Mouse (Mus musculus): Measurements from ENCODE around the gene Snrnp40.

The Snrnp40 gene

DNA sequence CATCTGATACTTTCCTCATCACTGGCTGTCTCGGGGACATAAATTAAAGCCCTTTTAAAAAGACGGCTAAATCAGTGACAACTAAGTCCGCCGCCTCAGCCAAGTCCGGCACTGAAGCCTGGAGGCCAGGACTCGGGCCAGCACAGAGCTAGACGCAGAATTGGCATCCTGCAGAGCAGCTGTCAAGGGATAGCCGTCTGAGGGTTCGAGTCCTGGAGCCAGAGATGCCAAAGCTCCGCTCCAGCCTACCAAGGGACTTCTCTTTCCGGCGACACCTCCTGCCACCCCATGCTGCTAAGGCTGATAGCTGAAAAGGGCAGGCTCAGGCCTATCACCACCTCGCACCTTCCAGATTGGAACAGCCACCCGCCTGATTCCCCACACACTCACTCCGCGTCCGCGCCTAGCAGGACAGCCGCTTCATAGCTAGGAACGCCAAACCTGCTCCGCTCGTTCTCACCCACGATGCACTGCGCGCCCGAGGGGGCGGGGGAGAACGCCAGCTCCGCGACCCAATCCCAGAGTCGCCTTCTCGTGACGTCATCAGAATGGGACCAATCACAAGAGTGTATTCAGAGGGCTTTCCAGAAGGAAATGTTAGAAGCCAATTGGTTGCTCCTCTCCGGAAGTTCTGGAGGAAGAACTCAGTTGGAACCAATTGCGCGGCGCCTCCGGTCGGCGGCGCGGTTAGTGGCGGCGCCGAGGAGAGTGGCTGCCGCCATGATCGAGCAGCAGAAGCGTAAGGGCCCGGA, at the start of gene Snrnp40, which contains the start of gene Zcchc17:
Gene Snrnp40, plus strand, starts transcription at position 647 of the 752 bp plus-strand sequence.
Gene Zcchc17, minus strand, starts transcription at position 458 of the 752 bp plus-strand sequence.
- peak; percentile 97 for DNase-seq (ENCODE audit: low read depth)

DNA sequence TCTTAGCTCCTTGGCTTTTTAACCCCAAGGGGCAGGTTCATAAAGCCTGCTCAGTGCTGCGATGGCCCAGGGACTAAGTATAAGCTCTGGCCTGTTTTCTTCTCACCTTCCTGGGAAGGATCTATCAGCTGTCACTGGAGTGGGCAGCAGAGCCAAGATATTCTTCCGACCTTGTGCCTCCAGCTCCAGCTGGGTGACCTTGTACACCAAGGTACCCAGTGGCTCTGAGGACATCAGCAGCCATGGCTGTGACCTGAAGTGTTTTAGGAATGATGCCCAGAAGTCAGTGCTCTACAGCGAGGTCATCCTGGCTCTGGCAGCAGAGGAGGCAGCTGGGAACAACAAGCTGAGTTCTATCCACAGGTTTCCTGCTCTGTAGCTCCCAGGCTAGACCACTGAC, 47.4 kb upstream of the Snrnp40 start:
- DNase-seq (ENCODE audit: low read depth), result no peak

DNA sequence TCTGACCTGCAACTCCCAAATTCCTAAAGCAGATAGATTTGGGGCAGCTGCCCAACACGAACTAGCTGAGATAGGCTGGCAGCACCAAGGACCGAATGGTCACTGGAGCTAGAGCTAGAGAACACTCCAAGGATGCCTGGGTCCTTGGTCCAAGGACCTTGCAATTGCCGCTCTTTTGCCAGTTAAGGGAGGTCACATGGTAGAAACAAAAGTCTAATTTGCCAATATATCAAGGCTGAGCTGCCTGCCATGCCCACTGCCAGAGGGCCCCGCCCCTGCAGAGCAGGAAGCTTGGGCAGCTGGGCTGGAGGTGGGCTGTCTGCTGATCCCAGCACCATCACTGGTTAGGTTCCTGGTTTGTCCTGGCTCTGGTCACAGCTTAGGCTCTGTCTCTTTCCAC, 46.4 kb upstream of the Snrnp40 start:
- no peak for DNase-seq (ENCODE audit: low read depth)

DNA sequence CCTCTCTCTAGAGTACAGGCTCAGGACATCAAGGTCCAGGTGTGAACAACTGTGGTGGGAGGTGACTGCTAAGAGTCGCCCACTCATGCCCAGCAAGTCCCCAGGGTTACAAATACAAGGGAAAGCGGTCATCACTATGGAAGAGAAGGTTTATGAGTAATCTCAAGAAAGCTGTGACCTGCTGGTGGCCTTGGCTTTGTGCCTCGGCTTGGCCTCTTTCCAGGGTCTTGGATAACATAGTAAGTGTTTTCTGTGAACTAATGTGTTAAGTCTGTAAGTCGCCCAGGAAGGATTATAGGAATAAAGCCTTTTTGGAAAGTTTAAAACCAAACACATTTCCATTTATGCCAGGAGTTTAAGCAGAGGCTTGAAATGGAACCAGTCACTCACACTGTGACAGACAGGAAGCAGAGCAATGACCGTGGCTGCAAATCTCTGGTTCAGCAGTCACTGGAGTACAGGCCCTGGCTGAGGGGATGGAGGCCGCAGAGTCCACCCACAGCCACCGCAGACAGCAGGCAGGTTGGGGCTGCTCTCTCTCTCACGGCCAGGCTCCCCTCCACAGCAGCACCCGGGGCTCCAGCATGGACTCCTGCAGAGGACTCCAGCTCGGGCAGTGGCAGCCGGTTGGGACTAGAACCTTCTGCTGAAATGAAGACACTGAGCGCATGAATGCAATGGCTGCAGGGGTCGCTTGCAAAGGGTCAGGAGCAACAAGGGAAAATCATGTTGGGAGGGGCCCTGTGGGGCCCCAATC, 44.0 kb upstream of the Snrnp40 start:
- no peak for DNase-seq (ENCODE audit: low read depth)

DNA sequence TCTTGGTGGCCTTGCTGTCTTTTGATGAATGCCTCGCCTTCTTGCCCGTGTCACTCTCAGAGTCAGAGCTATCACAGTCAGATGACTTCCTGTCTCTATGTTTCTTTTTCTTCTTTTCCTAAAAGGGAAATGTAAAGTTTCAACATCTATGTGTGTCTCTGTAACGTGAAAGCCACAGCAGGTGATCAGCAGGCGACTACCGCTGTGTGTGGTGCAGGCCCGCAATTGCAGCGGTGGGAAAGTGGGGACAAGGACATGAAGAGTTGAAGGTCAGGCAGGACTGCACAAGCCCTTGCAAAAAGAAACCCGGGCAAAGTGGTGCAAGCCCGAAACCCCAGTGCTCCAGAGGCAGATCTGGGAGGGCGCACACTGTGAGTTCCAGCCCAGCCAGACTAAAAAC, 43.2 kb upstream of the Snrnp40 start:
- no peak for DNase-seq (ENCODE audit: low read depth)

DNA sequence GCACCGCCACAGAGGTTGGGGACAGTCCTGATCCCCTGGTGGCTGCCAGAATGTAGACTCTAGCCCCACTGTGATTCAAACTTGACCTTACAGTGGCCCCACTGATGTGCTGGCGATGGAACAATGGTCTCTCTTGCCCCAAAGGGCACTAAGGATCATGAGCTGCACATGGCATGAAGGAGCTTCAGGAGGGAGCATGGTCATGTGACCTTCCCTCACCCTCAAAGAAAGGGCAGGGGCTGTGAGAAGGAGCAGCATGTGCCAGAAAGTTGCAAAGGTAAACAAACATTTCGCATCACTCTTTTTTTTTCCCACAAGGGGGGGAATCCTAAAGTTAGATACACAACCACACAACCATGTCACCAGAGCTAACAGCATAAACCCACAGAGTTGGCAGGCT, 41.8 kb upstream of the Snrnp40 start:
- DNase-seq (ENCODE audit: low read depth), result no peak

DNA sequence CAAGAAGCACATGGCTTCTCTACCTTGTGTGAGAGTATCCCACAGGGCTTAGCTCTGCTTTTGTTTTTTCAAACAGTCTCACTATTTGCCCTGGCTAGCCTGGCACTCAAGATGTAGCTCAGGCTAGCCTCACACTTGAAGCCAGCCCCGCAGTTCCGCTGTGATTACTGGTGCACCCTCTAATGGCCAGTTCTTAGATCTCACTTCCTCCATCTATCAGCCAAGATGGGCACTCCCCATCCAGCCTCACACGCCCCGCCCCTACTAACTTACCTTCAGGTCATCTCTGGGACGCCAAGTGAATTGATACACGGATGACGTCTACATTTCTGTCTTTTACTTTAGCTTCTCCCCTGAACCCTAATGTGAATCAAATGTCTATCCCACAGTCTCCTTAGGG, 40.4 kb upstream of the Snrnp40 start:
- DNase-seq (ENCODE audit: low read depth), result no peak

DNA sequence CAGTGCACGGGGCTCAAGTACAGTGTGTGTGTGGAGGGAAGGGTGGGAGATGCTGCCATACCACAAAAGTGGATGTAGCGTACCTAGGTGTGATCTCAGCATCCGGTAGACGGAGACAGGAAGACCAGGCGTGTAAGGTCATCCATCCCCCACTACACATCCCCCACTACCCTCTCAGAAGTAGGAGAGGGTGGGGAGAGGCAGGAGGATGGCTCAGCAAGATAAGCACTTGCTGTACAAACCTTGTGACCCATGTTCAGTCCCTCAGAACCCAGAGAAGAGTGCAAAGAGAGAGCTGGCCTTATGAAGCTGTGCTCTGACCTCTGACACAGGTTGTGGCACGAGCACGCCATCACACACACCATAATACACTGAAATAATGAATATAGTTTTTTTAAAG, 38.3 kb upstream of the Snrnp40 start:
- no peak for DNase-seq (ENCODE audit: low read depth)

DNA sequence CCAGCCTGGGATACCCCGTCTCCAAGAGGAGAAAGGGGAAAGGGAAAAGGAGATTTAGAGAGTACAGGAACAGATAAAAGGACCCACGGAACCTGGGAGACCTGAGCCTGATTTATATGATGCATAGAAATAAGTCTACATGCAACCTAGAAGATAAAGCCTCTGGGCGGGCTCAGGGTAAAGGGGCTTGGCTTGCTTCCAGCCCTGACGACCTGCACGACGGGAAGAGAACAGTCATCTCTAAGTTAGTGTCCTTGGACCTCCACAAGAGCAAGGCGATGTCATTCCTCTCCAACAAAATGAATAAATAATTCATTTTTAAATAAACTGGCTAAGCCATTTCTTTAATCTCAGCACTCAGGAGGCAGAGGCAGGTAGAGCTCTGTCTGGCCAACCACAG, 37.4 kb upstream of the Snrnp40 start:
- DNase-seq (ENCODE audit: low read depth), result no peak

DNA sequence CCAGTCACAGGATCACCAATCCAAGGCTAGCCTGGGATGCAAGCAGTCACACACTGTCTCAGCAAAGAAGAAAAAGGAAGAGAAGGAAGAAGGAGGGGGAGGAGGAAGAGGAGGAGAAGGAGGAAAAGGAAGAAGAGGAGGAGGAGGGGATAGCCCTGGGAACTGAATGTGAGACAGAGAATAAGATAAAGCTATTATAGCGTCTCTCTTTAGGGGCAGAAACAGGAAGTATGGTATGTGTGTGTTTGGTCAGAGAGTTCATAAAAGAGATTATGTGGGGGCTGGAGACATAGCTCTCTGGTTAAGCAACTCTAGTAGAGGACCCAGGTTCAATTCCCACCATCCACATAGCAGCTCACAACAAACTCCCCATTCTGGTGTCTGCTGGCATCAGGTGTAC, 36.8 kb upstream of the Snrnp40 start:
- DNase-seq (ENCODE audit: low read depth), result no peak

DNA sequence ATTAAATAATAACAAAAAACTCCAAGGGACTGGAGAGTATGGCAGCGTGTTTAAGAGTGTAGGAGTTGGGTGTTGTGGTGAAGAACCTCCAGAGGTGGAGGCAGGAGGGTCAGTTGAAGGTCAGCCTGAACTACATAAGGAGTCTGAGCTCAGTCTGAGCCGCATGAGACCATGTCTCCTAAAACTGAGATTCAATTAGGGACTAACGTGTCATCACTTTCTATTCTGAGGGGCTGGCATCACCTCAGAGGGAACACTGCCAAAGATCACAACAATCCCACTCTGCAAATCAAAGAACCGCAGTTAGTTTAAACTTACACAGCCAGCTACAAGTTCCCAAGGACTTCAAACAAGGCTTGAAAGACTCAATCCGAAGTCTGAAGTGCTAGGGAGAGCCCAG, 36.3 kb upstream of the Snrnp40 start:
- no peak for DNase-seq (ENCODE audit: low read depth)

DNA sequence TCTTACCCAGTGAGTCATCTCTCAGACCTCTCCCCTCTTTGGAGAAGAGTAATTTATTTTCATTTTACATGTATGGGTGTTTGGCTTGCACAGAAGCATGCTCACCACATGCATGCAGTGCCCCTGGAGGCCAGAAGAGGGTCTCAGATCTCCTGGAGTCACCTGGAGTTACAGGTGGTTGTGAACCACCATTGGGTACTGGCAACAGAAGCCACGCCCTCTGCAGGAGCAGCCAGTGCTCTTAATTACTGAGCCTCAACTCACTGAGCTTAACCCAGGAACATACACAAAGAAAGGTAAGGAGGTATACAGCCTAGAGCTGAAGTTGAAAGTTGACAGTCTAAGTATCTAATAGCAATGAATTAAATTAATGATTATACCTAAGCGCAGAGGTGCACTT, 34.5 kb upstream of the Snrnp40 start:
- DNase-seq (ENCODE audit: low read depth), result no peak

DNA sequence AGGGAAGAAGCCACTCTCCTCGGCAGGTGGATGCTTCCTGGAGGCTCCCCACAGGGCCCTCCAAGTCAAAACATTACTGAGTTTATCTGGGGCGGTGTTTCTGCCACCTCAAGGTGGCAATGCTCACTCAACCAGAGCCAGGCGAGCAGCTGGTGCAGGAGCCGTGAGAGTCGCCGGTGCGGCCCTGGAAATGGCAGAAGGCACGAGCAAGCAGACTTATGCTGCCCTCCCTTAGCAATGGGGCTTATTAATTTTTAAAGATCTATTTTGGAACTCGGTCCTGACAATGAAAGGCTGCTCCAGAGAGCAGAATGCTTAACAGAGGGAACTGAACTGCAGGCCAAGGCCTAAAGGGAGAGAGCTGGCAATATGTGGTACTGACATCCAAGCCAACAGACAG, 32.6 kb upstream of the Snrnp40 start:
- DNase-seq (ENCODE audit: low read depth), result no peak

DNA sequence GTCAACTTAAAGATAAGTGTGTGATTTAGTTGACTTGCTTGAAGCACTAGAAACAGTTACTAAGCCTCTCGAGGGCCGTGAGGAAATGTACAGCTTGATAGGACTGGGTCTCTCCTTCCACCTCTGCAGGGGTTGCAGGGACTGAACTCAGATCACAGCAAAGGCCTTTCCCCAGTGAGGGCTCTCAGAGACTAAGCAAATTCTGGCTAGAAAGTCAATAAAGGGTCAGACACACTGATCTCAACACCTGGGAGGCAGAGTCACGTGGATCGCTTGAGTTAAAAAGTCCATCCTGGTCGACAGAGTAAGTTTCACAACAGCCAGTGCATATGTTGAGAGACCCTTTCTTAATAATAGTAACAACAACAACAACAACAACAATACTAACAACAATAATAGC, 24.1 kb upstream of the Snrnp40 start:
- DNase-seq (ENCODE audit: low read depth), result no peak

DNA sequence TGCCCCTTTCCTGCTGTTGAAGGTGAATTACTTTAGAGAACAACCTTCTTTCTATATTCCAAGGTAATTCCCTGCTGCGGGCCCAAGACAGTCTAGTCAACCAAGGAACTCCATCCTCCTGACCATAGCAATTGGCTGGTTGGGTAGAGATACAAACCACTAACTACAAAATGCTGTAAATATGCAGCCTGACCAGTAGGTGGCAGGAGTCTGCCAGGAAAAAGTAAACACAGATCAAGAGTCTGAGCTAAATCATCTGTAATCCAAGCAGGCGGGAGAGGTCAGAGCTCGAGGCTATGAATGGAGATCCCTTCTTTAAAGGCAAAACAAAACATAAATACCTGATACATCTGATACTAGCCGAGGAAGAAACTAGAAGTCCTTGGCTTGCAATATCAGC, 18.2 kb upstream of the Snrnp40 start:
- peak; percentile 23 for DNase-seq (ENCODE audit: low read depth)

DNA sequence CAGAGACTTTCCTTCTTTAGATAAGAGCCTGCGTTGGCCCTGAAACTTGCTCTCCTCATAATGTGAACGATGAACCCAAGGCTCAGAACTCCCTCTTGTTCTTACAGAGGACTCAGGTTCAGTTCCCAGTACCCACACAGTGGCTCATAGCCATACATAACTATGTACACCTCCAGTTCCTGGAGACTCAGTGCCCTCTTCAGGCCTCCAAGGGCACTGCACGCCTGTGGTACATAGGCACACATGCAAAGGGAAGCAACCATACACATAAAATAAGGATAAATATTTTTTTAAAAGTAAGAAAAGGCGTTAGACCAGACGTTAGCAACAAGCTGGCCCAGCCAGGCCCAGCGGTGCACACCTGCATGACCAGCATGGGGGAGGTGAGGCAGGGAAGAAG, 10.3 kb upstream of the Snrnp40 start:
- no peak for DNase-seq (ENCODE audit: low read depth)

DNA sequence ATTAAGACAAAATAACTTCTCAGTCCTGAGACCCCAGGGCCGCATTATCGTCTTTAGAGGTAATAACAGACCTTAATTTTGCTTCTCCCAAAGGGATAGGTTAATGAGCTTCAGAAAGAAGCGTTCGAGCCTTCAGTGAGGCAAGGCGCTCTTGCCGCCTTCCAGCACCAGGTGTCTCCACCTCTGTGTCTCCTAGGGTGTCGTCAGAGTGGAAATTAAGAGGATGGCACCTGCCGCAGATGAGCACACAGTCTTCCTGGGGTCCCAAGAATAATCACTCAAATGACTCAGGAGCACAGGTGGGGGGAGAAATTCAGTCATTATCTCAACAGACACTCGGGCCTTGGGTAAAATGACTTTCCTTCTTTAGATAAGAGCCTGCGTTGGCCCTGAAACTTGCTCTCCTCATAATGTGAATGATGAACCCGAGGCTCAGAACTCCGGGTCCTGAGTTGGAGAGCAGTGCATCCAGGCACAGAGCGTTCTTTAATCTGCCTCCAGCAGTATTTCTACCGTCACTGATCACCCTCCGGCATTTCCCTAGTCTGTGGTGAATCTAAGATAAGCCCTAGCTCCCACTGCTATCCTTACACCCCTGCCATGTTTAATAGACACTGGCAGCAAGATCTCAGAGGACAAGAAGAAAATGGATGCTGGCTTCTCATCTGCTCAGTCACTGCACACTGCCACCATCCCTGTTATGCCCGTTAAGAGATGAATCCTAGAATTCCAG, 9.1 kb upstream of the Snrnp40 start:
- no peak for DNase-seq (ENCODE audit: low read depth)

DNA sequence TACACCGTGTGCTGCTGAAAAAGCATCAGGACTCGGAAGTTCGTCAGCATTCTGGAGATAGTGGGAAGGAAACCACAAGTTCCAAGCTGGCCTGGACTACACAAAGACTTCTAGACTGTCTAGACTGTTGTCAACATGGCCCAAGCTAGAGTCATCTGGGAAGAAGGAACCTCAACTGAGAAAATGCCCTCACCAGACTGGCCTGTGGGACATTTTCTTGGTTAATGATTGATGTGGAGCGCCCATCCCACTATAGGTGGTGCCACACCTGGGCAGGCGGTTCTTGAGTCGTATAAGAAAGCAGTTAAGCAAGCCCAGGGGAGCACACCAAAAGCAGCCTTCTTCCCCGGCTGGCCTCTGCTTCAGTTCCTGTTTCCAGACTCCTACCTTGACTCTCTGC, 7.3 kb upstream of the Snrnp40 start:
- no peak for DNase-seq (ENCODE audit: low read depth)

DNA sequence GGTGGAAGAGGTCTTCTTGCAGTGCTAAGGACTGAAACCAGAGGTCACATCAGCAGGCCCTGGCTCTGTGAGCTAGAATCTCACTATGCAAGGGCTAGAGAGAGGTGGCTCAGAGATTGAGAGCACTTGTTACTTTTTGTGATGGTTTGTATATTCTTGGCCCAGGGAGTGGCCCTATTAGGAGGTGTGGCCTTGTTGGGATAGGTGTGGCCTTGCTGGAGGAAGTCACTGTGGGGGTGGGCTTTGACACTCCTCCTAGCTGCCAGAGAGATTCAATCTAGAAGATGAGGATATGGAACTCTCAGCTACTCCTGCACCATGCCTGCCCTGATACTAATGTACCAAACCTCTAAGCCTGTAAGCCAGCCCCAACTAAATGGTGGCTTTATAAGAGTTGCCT, 2.0 kb upstream of the Snrnp40 start:
- no peak for DNase-seq (ENCODE audit: low read depth)

DNA sequence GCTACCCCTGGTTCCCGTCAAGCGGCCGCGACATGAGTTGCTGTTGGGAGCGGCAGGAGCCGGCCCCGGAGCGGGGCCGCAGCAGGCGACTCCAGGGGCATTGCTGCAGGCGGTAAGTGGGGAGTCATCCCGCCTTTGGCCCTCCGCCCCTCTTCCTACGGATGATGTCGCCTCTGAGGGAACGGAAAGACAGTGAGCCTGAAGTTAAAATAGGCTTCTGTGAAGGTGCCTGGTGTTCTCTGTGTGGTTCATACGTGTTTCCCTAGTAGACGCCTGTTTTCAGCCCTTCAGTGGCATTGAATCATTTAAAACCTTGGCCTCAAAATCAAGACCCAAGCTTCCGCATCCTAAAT, 282 bp downstream of the Snrnp40 start:
- no peak for DNase-seq (ENCODE audit: low read depth)

DNA sequence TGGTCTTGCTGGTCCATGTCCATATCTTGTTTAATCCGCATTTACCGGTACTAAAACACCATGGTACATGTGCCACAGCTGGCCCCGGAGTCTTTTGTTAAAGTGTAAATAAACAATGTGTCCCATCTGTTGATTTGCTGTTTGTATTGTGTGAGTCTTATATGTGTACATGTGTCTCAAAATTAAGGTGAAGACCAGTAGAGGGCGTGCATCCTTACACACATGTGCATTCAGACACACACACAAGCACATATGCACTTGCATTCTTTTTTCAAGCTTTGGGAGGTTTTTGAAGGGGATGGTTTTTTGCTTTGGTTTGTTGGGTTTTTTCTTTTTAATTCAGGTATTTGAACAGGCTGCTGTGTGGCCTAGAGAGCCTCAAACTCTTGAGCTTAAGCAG, 16.7 kb downstream of the Snrnp40 start:
- no peak for DNase-seq (ENCODE audit: low read depth)

DNA sequence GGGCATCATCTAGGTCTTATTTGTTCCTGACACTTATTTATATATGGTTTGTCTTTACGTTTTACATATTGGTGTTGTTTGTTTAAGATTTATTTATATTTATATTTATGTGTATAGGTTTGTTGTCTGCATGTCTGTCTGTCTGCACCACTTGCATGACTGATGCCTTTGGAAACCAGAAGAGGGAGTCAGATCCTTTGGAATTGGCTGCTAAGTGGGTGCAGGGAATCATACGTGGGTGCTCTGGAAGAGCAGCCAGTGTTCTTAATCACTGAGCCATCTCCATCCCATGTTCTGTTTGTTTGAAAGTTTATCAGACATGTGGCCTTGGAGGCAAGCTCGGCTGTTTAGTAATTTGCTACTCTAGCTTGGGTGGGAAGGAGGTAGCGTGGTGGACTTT, 17.6 kb downstream of the Snrnp40 start:
- DNase-seq (ENCODE audit: low read depth), result no peak

DNA sequence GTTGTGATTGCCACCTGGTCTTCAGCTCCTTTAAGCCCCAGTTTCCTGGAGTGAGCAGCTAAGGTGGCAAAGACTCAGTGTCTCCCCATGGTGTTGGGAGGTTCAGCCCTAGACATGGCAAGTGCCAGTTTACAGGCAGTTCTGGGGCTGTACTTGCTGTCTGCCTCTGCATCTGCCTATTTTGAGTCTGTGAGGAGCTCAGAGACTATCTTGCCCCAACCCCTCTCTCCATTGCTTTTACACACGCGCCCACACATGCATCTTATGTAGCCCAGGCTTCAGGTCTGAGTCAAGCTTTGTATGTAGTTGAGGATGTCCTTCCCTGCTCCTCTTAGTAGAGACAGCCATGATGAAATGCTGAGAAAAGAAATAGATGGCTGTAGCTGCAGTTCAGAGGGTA, 19.2 kb downstream of the Snrnp40 start:
- no peak for DNase-seq (ENCODE audit: low read depth)

Data from fibroblast of lung, adult 2 months (primary cell).